Mouse (Mus musculus) left cerebral cortex, postnatal 14 days (tissue): Measurements from ENCODE around the gene Slc6a13. TPM values are rescaled to one million over a fixed set of nuclear protein-coding genes. Genes with fewer than 3 reads are reported as not detected.

Experiments used
- DNase-seq, 2 experiments: peaks; one replicate each; pipeline ENCODE4 v3.0.0; 2021 to 2022; ENCODE audit warnings: low spot score in 2 of 2, mixed read lengths in 1 of 2
- intact Hi-C: fragments of 180-260 bp; cut with DNase I; formaldehyde crosslinking; loops from one replicate; pipeline ENCODE4 v1.15.1; 2025
- total RNA-seq, 2 experiments: library from RNA; stranded (reverse); gene quantifications; 2 replicates each; pipeline ENCODE4 v1.2.3; 2021

The Slc6a13 gene
- total RNA-seq, 2 experiments from 2014 or later: 19.9 to 21.4 TPM

DNA sequence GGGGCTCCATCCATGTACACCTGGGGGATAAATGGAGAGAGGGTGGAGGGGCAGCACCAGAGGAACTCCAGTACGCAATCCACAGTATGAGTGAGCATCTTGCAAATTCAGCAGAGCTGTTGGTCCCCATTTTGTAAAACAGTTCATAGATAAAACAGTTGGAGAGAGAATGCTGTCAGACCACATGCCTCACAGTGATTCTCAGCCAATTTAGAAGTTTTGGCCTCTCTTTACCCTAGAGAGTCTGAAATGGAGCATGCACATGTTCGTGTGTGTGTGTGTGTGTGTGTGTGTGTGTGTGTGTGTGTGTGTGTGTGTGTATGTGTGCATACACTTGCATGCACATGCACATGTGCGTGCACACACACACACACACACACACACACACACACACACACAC is 25.3 kb downstream of the Slc6a13 start:
- DNase-seq: no peak
- intact Hi-C loops: no loop called here

DNA sequence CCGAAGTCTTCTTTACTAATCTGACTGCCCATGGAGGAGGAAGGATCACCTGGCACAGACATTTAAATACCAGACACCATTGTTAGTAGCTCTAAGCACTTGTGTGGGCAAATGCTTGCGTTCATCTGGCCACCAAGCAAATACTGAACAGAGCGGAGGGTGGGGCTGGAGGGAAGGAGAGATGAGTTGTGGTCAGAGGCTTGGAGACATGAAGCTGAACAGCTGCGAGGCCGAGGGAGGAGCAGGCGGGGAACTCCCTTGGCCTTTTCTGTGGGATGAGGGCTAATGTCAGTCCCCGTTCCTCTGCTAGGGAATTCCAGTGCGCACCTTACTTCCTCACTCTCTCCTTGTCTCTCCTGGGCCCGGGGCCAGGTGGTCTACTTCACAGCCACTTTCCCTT is 25.7 kb downstream of the Slc6a13 start:
- intact Hi-C loops: no loop called here
- DNase-seq: no peak

DNA sequence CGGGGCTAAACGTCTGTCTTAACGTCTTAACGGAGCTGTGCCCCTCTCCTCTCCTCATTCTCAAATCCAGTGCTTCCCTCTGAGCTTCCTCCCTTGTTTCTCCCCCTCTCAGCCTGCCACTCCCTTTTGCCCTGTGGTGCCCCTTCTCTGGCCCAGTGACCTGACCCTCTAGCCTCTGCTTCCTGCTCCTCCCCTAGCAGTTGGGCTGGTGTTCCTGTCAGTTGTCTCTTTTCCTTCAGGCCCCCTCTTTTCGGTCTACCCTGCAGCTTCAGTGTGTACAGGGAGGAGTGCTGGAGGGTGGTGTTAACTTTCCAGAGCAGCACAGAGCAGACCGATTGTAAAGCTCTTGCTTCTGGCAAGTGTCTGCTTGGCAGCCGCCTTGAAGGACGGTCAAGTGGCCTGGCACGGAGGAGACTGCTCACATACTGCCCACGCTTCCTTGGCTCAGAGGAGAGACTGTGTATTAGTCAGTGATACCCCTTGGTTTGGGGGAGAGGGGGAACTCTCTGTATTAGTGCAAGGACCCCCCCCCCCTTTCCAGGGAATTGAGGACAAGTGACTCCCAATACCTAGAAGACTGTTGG is 26.6 kb downstream of the Slc6a13 start:
- intact Hi-C loops: no loop called here
- no peak for DNase-seq

GRCm38 (mm10) chr6:121328417-121328884 is 28.4 kb downstream of the Slc6a13 start:
- intact Hi-C loops: no loop called here
- DNase-seq: peak in 1 of 2 experiments; percentile 51

GRCm38 (mm10) chr6:121329848-121330508 is 30.0 kb downstream of the Slc6a13 start:
- intact Hi-C loops: no loop called here
- DNase-seq: peak; percentile 35 to 45

GRCm38 (mm10) chr6:121335841-121336240 is 35.8 kb downstream of the Slc6a13 start:
- intact Hi-C loops: no loop called here

GRCm38 (mm10) chr6:121336558-121336957 is 36.5 kb downstream of the Slc6a13 start:
- no peak for DNase-seq
- intact Hi-C loops: no loop called here

More at GRCm38 (mm10) chr6:121335841-121336240, 35.8 kb downstream of the Slc6a13 start:
- no peak for DNase-seq

- intact Hi-C loops: no loop called here
- no peak for DNase-seq
These were observed 37.2 kb downstream of the Slc6a13 start for GRCm38 (mm10) chr6:121337229-121337628.

GRCm38 (mm10) chr6:121337770-121338518 is 37.9 kb downstream of the Slc6a13 start:
- intact Hi-C loops: loop anchor here (2.0 kb wide), 1 partner anchor 195 kb away; no protein-coding TSS in a partner anchor

GRCm38 (mm10) chr6:121338519-121338896 is 38.5 kb downstream of the Slc6a13 start:
- intact Hi-C loops: loop anchor here (2.0 kb wide), 1 partner anchor 194 kb away; no protein-coding TSS in a partner anchor
- no peak for DNase-seq

More at GRCm38 (mm10) chr6:121337770-121338518, 37.9 kb downstream of the Slc6a13 start:
- DNase-seq: peak; percentile 87 to 92

GRCm38 (mm10) chr6:121341650-121342049 is 41.6 kb downstream of the Slc6a13 start:
- DNase-seq: no peak
- intact Hi-C loops: no loop called here

GRCm38 (mm10) chr6:121343026-121343770 is 43.2 kb downstream of the Slc6a13 start, which contains the start of gene Slc6a12:
Gene Slc6a12, plus strand, starts transcription at chr6:121343076.
- DNase-seq: no peak
- intact Hi-C loops: no loop called here

DNA sequence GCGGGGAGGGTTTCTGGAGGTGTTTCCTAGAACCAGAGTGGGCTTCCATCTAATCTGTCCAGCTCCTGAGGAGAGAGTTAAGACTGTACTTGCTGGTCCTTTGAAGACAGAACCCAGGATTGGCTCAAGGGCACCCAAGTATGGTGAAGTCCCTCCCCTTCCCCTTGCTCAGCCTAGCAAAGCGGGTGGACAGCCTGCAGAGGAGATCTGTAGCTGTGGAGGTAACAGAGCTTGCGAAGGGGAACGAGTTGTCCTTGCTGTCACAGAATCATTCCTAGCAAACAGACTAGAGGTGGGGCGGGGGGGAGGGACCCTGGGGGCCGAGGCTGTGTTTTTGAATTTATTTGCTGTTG is 43.7 kb downstream of the Slc6a13 start:
- DNase-seq: no peak
- intact Hi-C loops: no loop called here

DNA sequence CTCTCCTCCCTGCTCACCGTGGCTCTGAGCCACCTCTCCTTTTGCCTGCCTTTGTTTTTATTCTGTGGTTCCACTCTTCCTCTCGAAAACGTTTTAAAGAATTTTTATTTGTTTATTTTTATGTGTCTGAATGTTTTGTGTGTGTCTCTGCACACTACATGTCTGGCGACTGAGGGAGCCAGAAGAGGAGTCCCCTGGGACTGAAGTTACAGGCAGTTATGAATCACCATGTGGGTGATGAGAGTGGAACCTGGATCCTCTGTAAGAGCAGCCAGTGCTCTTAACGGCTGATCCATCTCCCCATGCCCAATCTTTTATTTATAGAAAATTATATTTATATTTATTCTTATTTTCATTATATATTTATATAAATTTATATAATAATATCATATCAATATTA is 44.3 kb downstream of the Slc6a13 start:
- DNase-seq: no peak
- intact Hi-C loops: no loop called here

GRCm38 (mm10) chr6:121346428-121346827 is 46.4 kb downstream of the Slc6a13 start:
- DNase-seq: no peak
- intact Hi-C loops: no loop called here

DNA sequence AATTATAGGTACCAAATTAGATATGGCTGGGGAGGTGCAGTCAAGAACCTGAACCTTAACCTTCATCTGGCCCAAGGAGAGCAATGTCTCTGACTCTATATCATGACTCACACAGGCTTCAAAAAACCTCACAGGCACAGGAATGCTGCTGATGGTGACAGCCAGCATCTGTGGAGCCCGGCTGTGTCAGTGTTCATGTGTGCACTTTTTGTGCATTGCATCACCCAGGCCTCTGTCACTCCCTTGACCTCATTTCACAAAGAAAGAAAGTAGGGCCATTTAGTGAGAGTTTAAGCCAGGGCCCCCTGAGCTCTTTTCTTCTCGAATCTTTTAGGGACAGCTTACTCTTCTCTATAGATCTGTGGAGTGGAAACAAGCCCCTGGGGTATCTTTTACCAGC is 52.2 kb downstream of the Slc6a13 start:
- intact Hi-C loops: no loop called here
- no peak for DNase-seq

DNA sequence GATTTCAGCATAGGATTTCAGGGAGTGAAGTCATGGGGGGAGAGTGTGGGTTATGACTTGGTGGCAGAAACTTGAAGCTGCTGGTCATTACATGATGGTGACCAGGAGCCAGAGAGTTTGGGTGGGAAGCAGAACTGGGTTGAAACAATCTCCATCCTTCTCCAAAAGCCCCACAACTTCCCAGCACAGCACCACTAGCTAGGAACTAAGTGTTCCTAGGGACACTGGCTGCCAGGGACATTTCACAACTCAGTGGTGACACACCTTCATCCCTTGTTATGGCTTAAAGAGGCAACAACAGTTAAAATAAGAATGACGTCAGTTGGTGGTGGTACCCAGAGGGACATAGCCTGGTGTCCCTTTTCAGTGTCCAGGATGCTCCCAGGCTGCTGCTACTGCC is 56.0 kb downstream of the Slc6a13 start:
- no peak for DNase-seq
- intact Hi-C loops: no loop called here

GRCm38 (mm10) chr6:121357232-121357631 is 57.2 kb downstream of the Slc6a13 start:
- intact Hi-C loops: no loop called here
- no peak for DNase-seq

DNA sequence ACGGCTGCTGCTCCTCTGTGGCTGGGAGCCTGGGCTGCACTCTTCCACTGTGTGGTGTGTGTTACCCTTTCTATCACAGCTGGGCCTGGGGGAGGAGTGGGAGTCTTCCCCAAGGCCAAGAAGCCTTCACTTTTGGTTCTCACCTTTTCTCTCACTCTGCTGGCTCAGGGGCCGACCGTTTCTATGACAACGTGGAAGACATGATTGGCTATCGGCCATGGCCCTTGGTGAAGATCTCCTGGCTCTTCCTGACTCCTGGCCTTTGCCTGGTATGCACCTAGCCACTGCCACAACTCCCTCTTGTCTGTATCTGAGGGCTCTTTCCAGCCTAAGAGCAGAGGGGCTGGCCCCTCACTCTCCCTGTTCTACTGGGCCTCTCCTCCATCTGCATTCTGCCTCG is 63.0 kb downstream of the Slc6a13 start:
- intact Hi-C loops: no loop called here
- no peak for DNase-seq

DNA sequence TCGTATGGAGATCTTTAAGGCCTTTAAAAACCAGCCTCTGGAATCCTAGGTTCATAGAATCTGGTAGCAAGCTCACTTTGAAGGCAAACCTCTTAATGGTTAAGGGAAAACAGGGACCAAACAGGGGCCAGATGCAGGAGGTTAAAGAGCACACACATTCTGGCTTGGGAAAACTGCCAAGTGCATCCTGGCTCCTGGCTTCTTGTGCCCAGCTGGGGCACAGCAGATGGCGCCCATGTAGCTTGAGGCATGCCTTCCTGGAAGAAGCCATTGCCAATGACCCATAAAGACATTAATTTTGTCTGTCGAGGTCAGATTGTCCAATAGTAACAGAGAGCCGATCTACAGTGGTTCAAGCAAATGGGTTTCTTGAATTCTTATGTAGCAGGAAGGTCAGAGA is 63.9 kb downstream of the Slc6a13 start:
- intact Hi-C loops: no loop called here

More for the DNA sequence above, 63.9 kb downstream of the Slc6a13 start:
- no peak for DNase-seq
